Mouse (Mus musculus): ENCODE measurements around the gene Mcf2l. TPM values are rescaled to one million over a fixed set of nuclear protein-coding genes. Genes with fewer than 3 reads are reported as not detected.

Gene Mcf2l
- polyA plus RNA-seq, 1 experiment, result 17.3 TPM

- WGBS, result 89% methylated on average over 7 of the region's 7 CpGs
- TF ChIP-seq POLR2A (IDR thresholded peaks at IDR 0.05; ENCODE audit: borderline replicate concordance, control insufficient read depth, low read depth, low read length) (no peak), CTCF (IDR thresholded peaks at IDR 0.05; ENCODE audit: control insufficient read depth, insufficient read depth, low read length) (no peak)
- no peak overlapping the region for H3K4me3 ChIP-seq (replicated peaks; ENCODE audit: control insufficient read depth, low read depth, low read length)
- no peak overlapping the region for H3K27ac ChIP-seq (ENCODE audit: control insufficient read depth, insufficient read depth, low read depth, low read length, poor library complexity)
- no peaks in the 10 kb centered on the region; the same call in 1 of the 2 replicates for H3K4me1 ChIP-seq (ENCODE audit: control insufficient read depth, insufficient read depth, low read length)
These were observed 41.7 kb upstream of the Mcf2l start for GRCm38 (mm10) chr8:12831659-12832589.

DNA sequence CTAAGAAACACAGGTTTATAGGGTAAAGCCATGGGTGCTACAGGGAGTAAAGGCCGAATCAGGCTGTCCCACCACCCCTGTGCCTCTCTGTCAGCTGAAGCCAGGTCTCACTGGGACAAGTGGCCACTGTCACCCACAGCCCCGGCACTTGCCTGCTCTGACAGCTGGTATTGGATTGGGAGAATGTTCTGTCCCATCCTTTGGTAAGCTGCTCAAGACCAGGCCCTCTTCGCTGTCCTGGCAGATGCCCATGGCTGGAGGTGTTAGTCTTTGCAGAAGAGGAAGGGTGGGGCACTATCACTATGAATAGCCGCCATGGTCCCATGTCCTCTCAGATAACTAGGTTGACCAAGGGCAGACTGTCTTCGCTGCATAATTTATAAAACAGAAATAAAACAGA lies 40.0 kb upstream of the Mcf2l start:
- no peak overlapping the region for H3K27ac ChIP-seq (ENCODE audit: control insufficient read depth, insufficient read depth, low read depth, low read length, poor library complexity)
- H3K4me1 ChIP-seq (ENCODE audit: control insufficient read depth, insufficient read depth, low read length), result no peaks in the 10 kb centered on the region
- no peak overlapping the region for H3K4me3 ChIP-seq (replicated peaks; ENCODE audit: control insufficient read depth, low read depth, low read length)
- 85% methylated on average over 5 of the region's 5 CpGs for WGBS
- TF ChIP-seq CTCF (IDR thresholded peaks at IDR 0.05; ENCODE audit: control insufficient read depth, insufficient read depth, low read length) (no peak), POLR2A (IDR thresholded peaks at IDR 0.05; ENCODE audit: borderline replicate concordance, control insufficient read depth, low read depth, low read length) (no peak)

DNA sequence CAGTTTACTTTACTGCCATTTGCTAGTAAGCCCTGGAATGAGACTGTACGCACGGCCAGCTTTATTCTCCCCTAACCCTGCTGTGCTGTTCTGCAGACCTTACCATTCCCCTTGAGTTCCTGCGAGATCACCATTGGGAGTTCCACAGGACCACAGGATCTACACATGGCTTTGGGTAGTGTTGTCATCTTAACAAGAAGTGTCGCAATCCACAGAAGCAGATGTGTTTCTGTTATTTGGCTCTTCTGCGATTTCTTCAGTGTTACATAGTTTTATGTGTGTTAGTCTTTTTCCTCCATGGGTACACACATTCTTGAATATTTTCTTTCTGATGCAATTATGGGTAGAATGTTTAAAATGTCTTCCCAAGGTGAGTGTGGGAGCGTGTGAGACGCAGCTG lies 32.8 kb upstream of the Mcf2l start:
- TF ChIP-seq POLR2A (IDR thresholded peaks at IDR 0.05; ENCODE audit: borderline replicate concordance, control insufficient read depth, low read depth, low read length) (no peak), CTCF (IDR thresholded peaks at IDR 0.05; ENCODE audit: control insufficient read depth, insufficient read depth, low read length) (no peak)
- Histone ChIP-seq H3K4me3 (replicated peaks; ENCODE audit: control insufficient read depth, low read depth, low read length) (no peak overlapping the region), H3K27ac (ENCODE audit: control insufficient read depth, insufficient read depth, low read depth, low read length, poor library complexity) (no peak overlapping the region), H3K4me1 (ENCODE audit: control insufficient read depth, insufficient read depth, low read length) (peaks cover 3% of the 10 kb centered on the region; the same call in 1 of the 2 replicates)
- WGBS, result 60% methylated on average over 7 of the region's 7 CpGs

DNA sequence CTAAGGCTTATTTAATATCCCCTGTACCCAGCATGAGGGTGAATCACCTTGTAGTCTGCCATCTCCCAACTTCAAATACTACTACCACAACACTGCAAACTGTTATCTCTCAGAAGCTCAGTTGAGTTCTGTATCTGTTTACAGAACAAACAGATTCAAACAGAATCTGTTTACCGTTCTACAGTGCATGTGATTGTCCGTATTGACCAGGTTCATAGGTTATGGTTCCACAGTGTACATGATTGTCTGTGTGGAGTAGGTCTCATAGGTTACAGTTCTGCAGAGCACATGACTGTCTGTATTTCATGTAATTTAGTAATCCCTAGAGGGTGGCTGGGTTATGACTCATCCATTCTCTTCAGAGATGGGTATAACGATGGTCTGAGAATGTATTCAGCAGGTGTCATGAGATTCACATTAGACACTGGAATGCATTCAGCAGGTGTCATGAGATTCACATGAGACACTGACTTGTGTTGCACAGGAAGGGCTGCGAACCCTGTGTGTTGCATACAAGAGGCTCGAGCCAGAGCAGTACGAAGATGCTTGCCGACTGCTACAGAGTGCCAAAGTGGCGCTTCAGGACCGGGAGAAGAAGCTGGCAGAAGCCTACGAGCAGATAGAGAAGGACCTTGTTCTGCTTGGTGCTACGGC lies 31.1 kb upstream of the Mcf2l start:
- WGBS, result 80% methylated on average over 11 of the region's 11 CpGs
- no peak for TF ChIP-seq CTCF (IDR thresholded peaks at IDR 0.05; ENCODE audit: control insufficient read depth, insufficient read depth, low read length)
- TF ChIP-seq POLR2A (IDR thresholded peaks at IDR 0.05; ENCODE audit: borderline replicate concordance, control insufficient read depth, low read depth, low read length), result no peak
- Histone ChIP-seq H3K4me3 (replicated peaks; ENCODE audit: control insufficient read depth, low read depth, low read length) (no peak overlapping the region), H3K27ac (ENCODE audit: control insufficient read depth, insufficient read depth, low read depth, low read length, poor library complexity) (no peak overlapping the region), H3K4me1 (ENCODE audit: control insufficient read depth, insufficient read depth, low read length) (peaks cover 3% of the 10 kb centered on the region; the same call in 1 of the 2 replicates)

- H3K4me1 ChIP-seq (ENCODE audit: control insufficient read depth, insufficient read depth, low read length), result peaks cover 3% of the 10 kb centered on the region; the same call in 1 of the 2 replicates
- no peak for TF ChIP-seq CTCF (IDR thresholded peaks at IDR 0.05; ENCODE audit: control insufficient read depth, insufficient read depth, low read length)
- no peak for TF ChIP-seq POLR2A (IDR thresholded peaks at IDR 0.05; ENCODE audit: borderline replicate concordance, control insufficient read depth, low read depth, low read length)
- H3K4me3 ChIP-seq (replicated peaks; ENCODE audit: control insufficient read depth, low read depth, low read length), result no peak overlapping the region
- H3K27ac ChIP-seq (ENCODE audit: control insufficient read depth, insufficient read depth, low read depth, low read length, poor library complexity), result no peak overlapping the region
- WGBS, result 90% methylated on average over 16 of the region's 16 CpGs
These were observed 29.2 kb upstream of the Mcf2l start for GRCm38 (mm10) chr8:12844347-12844950.

DNA sequence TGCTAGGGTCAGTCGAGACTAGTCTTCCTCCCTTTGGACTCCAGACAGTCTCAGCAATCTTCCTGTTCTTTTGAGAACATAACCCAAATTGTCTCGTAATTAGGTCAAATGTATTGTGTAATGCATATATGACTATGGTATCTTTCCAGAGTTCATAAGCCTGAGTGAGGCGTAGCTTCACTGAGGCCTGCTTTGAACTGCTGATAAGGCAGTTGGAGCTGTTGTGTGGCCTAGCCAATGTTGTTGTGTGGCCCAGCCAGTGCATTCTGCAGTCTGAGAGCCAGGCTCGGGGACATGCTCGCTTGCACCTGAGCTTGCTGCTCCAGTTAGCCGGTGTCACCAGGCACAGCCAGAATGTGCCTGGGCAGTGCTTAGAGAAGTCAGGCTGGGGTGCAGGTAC lies 27.2 kb upstream of the Mcf2l start:
- TF ChIP-seq CTCF (IDR thresholded peaks at IDR 0.05; ENCODE audit: control insufficient read depth, insufficient read depth, low read length) (no peak), POLR2A (IDR thresholded peaks at IDR 0.05; ENCODE audit: borderline replicate concordance, control insufficient read depth, low read depth, low read length) (no peak)
- Histone ChIP-seq H3K27ac (ENCODE audit: control insufficient read depth, insufficient read depth, low read depth, low read length, poor library complexity) (no peak overlapping the region), H3K4me3 (replicated peaks; ENCODE audit: control insufficient read depth, low read depth, low read length) (no peak overlapping the region), H3K4me1 (ENCODE audit: control insufficient read depth, insufficient read depth, low read length) (no peaks in the 10 kb centered on the region)
- WGBS, result 76% methylated on average over 6 of the region's 6 CpGs

DNA sequence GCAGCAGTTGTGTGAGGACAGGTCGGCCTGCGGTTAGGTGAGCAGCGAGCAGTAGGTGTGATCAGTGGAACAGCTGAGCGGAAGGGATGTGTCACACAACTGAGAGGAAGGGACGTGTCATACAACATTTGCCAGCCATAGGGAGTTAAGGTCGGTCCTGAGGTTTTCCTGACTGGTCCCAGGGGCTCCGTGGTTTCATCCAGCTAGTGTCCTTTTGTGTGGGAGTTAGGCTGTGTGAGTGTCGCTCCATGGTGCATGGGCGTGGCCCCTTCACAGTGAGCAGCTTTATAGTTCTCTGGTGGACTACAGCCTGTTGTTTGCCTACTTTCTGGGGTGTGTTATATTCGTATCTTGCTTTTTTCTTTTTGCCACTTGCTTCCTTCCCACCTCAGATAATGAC lies 22.4 kb upstream of the Mcf2l start:
- H3K4me1 ChIP-seq (ENCODE audit: control insufficient read depth, insufficient read depth, low read length), result no peaks in the 10 kb centered on the region
- no peak overlapping the region for H3K27ac ChIP-seq (ENCODE audit: control insufficient read depth, insufficient read depth, low read depth, low read length, poor library complexity)
- TF ChIP-seq POLR2A (IDR thresholded peaks at IDR 0.05; ENCODE audit: borderline replicate concordance, control insufficient read depth, low read depth, low read length) (no peak), CTCF (IDR thresholded peaks at IDR 0.05; ENCODE audit: control insufficient read depth, insufficient read depth, low read length) (no peak)
- no peak overlapping the region for H3K4me3 ChIP-seq (replicated peaks; ENCODE audit: control insufficient read depth, low read depth, low read length)
- 81% methylated on average over 10 of the region's 10 CpGs for WGBS

DNA sequence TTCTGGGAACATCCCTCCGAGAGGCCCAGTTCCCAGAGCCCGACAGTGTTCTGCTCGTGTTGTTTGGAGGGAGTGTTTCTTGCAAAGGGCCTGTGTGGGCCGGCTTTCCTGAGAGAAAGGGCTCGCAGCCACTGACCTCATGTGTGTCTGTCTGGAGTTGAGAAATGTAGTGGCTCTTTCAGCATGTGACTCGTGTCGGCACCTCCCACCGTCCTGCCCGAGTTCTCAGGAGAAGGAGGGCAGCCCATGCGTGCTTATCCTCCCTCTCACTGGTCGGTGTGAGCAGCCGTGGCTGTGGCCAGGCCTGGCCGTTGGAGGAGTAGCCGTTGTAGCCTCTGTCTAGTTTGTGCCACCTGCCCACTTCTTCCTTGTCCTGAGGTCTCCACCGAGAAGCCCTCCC lies 17.6 kb upstream of the Mcf2l start:
- Histone ChIP-seq H3K4me3 (replicated peaks; ENCODE audit: control insufficient read depth, low read depth, low read length) (no peak overlapping the region), H3K27ac (ENCODE audit: control insufficient read depth, insufficient read depth, low read depth, low read length, poor library complexity) (no peak overlapping the region), H3K4me1 (ENCODE audit: control insufficient read depth, insufficient read depth, low read length) (no peaks in the 10 kb centered on the region)
- no peak for TF ChIP-seq CTCF (IDR thresholded peaks at IDR 0.05; ENCODE audit: control insufficient read depth, insufficient read depth, low read length)
- no peak for TF ChIP-seq POLR2A (IDR thresholded peaks at IDR 0.05; ENCODE audit: borderline replicate concordance, control insufficient read depth, low read depth, low read length)
- WGBS, result 83% methylated on average over 15 of the region's 15 CpGs
